Mouse (Mus musculus) forebrain, embryonic 16.5 days (tissue): ENCODE data around the gene Bcl2l1. TPM values are rescaled to one million over a fixed set of nuclear protein-coding genes. Genes with fewer than 3 reads are reported as not detected.
A peak's percentile ranks its signal among the peaks of the same experiment; 100 is the strongest.

ENCODE experiments used
- ATAC-seq: fragments of 200-750 bp; cut with Nextera tagmentation; 2 replicates; pipeline ENCODE4 v1.8.0; 2017; ENCODE audit warnings: mild to moderate bottlenecking, moderate library complexity
- H3K27ac ChIP-seq: fragments of 300-500 bp; sonication (generic); 2 replicates; pipeline ENCODE4 v1.5.1; 2014; ENCODE audit warnings: low read length, control low read depth
- H3K27me3 ChIP-seq: fragments of 300-500 bp; sonication (generic); replicated peaks from 2 replicates; pipeline ENCODE4 v1.6.1; 2014; ENCODE audit warnings: low read length; ENCODE audit not compliant: control insufficient read depth, insufficient read depth
- H3K36me3 ChIP-seq: fragments of 300-500 bp; sonication (generic); 2 replicates; pipeline ENCODE4 v1.6.1; 2014; ENCODE audit not compliant: control insufficient read depth, insufficient read depth
- H3K4me1 ChIP-seq: fragments of 300-500 bp; sonication (generic); replicated peaks from 2 replicates; pipeline ENCODE4 v1.6.1; 2014; ENCODE audit warnings: low read length; ENCODE audit not compliant: control insufficient read depth, insufficient read depth
- H3K4me2 ChIP-seq: fragments of 300-500 bp; sonication (generic); 2 replicates; pipeline ENCODE4 v1.6.1; 2014; ENCODE audit warnings: mild to moderate bottlenecking, low read length, control low read depth
- H3K4me3 ChIP-seq: fragments of 300-500 bp; sonication (generic); replicated peaks from 2 replicates; pipeline ENCODE4 v1.5.1; 2014; ENCODE audit warnings: mild to moderate bottlenecking, low read length, control low read depth
- H3K9ac ChIP-seq: fragments of 300-500 bp; sonication (generic); replicated peaks from 2 replicates; pipeline ENCODE4 v1.6.1; 2014; ENCODE audit warnings: low read depth, low read length, control low read depth
- H3K9me3 ChIP-seq: fragments of 300-500 bp; sonication (generic); 2 replicates; pipeline ENCODE4 v1.6.1; 2016; ENCODE audit warnings: low read length; ENCODE audit not compliant: control insufficient read depth
- WGBS: fragments of 180-500 bp; shearing (Covaris S2); extraction: QIAGEN DNeasy Blood & Tissue Kit; methylation state at CpG from one replicate; pipeline ENCODE4 v1.1.7; 2014; 5-methylcytosine and 5-hydroxymethylcytosine counted together
- polyA plus RNA-seq: library from polyadenylated mRNA; unstranded; fragments of >200 nt; fragmentation: Nextera tagmentation; extraction: Ambion mirVana; gene quantifications from 2 replicates; pipeline ENCODE4 v1.2.1, GENCODE M21; 2015

Bcl2l1 gene
- polyA plus RNA-seq, 1 experiment from 2014 or later = 188 TPM

- Histone ChIP-seq H3K27me3 (no peaks in the 10 kb centered on the region), H3K27ac (no peak overlapping the region), H3K36me3 (no peaks in the 10 kb centered on the region), H3K4me1 (no peaks in the 10 kb centered on the region), H3K4me3 (no peak overlapping the region), H3K9ac (no peak overlapping the region), H3K4me2 (no peak overlapping the region), H3K9me3 (no peaks in the 10 kb centered on the region)
- WGBS = 91% methylated on average over 1 of the region's 1 CpGs
- no peak for ATAC-seq
Measured at GRCm38 (mm10) chr2:152797589-152797988, 33.9 kb downstream of the Bcl2l1 start.

- Histone ChIP-seq H3K4me1 (no peaks in the 10 kb centered on the region), H3K4me3 (no peak overlapping the region), H3K36me3 (no peaks in the 10 kb centered on the region), H3K4me2 (no peak overlapping the region), H3K27me3 (no peaks in the 10 kb centered on the region), H3K9ac (no peak overlapping the region), H3K27ac (no peak overlapping the region), H3K9me3 (no peaks in the 10 kb centered on the region)
- 73% methylated on average over 9 of the region's 9 CpGs for WGBS
- ATAC-seq = no peak
Measured at GRCm38 (mm10) chr2:152794281-152794827, 37.2 kb downstream of the Bcl2l1 start.

GRCm38 (mm10) chr2:152793381-152793780 lies 38.1 kb downstream of the Bcl2l1 start:
- no peak for ATAC-seq
- Histone ChIP-seq H3K4me3 (no peak overlapping the region), H3K4me1 (0 out of 2 replicates have a peak, but pooled peaks cover 3% of the 10 kb centered on the region), H3K9me3 (no peaks in the 10 kb centered on the region), H3K4me2 (no peak overlapping the region), H3K27me3 (no peaks in the 10 kb centered on the region), H3K36me3 (no peaks in the 10 kb centered on the region), H3K9ac (no peak overlapping the region), H3K27ac (no peak overlapping the region)
- WGBS = 92% methylated on average over 5 of the region's 5 CpGs

- Histone ChIP-seq H3K4me3 (no peak overlapping the region), H3K9me3 (no peaks in the 10 kb centered on the region), H3K4me1 (0 out of 2 replicates have a peak, but pooled peaks cover 3% of the 10 kb centered on the region), H3K9ac (no peak overlapping the region), H3K27ac (no peak overlapping the region), H3K4me2 (no peak overlapping the region), H3K27me3 (no peaks in the 10 kb centered on the region), H3K36me3 (no peaks in the 10 kb centered on the region)
- ATAC-seq = no peak
- 81% methylated on average over 2 of the region's 2 CpGs for WGBS
Measured at GRCm38 (mm10) chr2:152792461-152792860, 39.1 kb downstream of the Bcl2l1 start.

GRCm38 (mm10) chr2:152789591-152789999 lies 41.9 kb downstream of the Bcl2l1 start:
- H3K9me3 ChIP-seq = no peaks in the 10 kb centered on the region
- WGBS = 76% methylated on average over 4 of the region's 4 CpGs
- H3K27ac ChIP-seq = no peak overlapping the region

GRCm38 (mm10) chr2:152788892-152789421 lies 42.6 kb downstream of the Bcl2l1 start:
- H3K4me2 ChIP-seq = no peak overlapping the region
- H3K27me3 ChIP-seq = no peaks in the 10 kb centered on the region
- H3K9ac ChIP-seq = no peak overlapping the region
- no peak overlapping the region for H3K4me3 ChIP-seq
- H3K36me3 ChIP-seq = no peaks in the 10 kb centered on the region
- no peak for ATAC-seq
- H3K9me3 ChIP-seq = no peaks in the 10 kb centered on the region
- H3K27ac ChIP-seq = no peak overlapping the region
- 0 out of 2 replicates have a peak, but pooled peaks cover 3% of the 10 kb centered on the region for H3K4me1 ChIP-seq
- WGBS = 85% methylated on average over 6 of the region's 6 CpGs

More at GRCm38 (mm10) chr2:152789591-152789999, 41.9 kb downstream of the Bcl2l1 start:
- H3K27me3 ChIP-seq = no peaks in the 10 kb centered on the region
- no peaks in the 10 kb centered on the region for H3K36me3 ChIP-seq
- no peak overlapping the region for H3K9ac ChIP-seq
- 0 out of 2 replicates have a peak, but pooled peaks cover 3% of the 10 kb centered on the region for H3K4me1 ChIP-seq
- ATAC-seq = no peak
- H3K4me2 ChIP-seq = no peak overlapping the region
- H3K4me3 ChIP-seq = no peak overlapping the region

- H3K4me2 ChIP-seq = no peak overlapping the region
- WGBS = 97% methylated on average over 6 of the region's 6 CpGs
- H3K27ac ChIP-seq = no peak overlapping the region
- H3K9me3 ChIP-seq = no peaks in the 10 kb centered on the region
- ATAC-seq = no peak
- H3K36me3 ChIP-seq = no peaks in the 10 kb centered on the region
- peaks cover 3% of the 10 kb centered on the region; the same call in 1 of the 2 replicates for H3K4me1 ChIP-seq
- no peak overlapping the region for H3K4me3 ChIP-seq
- no peak overlapping the region for H3K9ac ChIP-seq
- H3K27me3 ChIP-seq = no peaks in the 10 kb centered on the region
Measured at GRCm38 (mm10) chr2:152787543-152787942, 44.0 kb downstream of the Bcl2l1 start.

GRCm38 (mm10) chr2:152787136-152787535 lies 44.4 kb downstream of the Bcl2l1 start:
- no peaks in the 10 kb centered on the region for H3K27me3 ChIP-seq
- no peak for ATAC-seq
- H3K4me1 ChIP-seq = peaks cover 3% of the 10 kb centered on the region; the same call in 1 of the 2 replicates
- no peak overlapping the region for H3K4me2 ChIP-seq
- 90% methylated on average over 2 of the region's 2 CpGs for WGBS
- no peak overlapping the region for H3K27ac ChIP-seq
- H3K9me3 ChIP-seq = no peaks in the 10 kb centered on the region
- no peak overlapping the region for H3K9ac ChIP-seq
- no peaks in the 10 kb centered on the region for H3K36me3 ChIP-seq
- H3K4me3 ChIP-seq = no peak overlapping the region

GRCm38 (mm10) chr2:152785446-152786350 lies 45.8 kb downstream of the Bcl2l1 start:
- Histone ChIP-seq H3K4me1 (peaks cover 3% of the 10 kb centered on the region; the same call in 1 of the 2 replicates), H3K27me3 (no peaks in the 10 kb centered on the region), H3K9me3 (no peaks in the 10 kb centered on the region), H3K4me2 (no peak overlapping the region), H3K4me3 (no peak overlapping the region), H3K9ac (no peak overlapping the region), H3K36me3 (no peaks in the 10 kb centered on the region), H3K27ac (no peak overlapping the region; the same call in 1 of the 2 replicates)
- WGBS = 76% methylated on average over 18 of the region's 18 CpGs
- peak; percentile 36; the same call in 1 of the 2 replicates for ATAC-seq
